Mouse (Mus musculus): ENCODE data around the gene Aldh3a1. TPM values are rescaled to one million over a fixed set of nuclear protein-coding genes. Genes with fewer than 3 reads are reported as not detected.

The Aldh3a1 gene
- polyA plus RNA-seq, 1 experiment from 2014 or later, result not detected

- Histone ChIP-seq H3K4me1 (no peaks in the 10 kb centered on the region), H3K27me3 (0 out of 2 replicates have a peak, but pooled peaks cover 3% of the 10 kb centered on the region), H3K9ac (no peak overlapping the region), H3K9me3 (replicated peaks) (no peaks in the 10 kb centered on the region), H3K4me2 (replicated peaks) (no peak overlapping the region), H3K4me3 (no peak overlapping the region), H3K36me3 (no peaks in the 10 kb centered on the region), H3K27ac (no peak overlapping the region)
- no peak for ATAC-seq (ENCODE audit: low FRiP score)
- WGBS, result 79% methylated on average over 6 of the region's 6 CpGs
These were observed 17.0 kb downstream of the Aldh3a1 start for GRCm38 (mm10) chr11:61224234-61224744.

- Histone ChIP-seq H3K4me2 (replicated peaks) (no peak overlapping the region), H3K9ac (no peak overlapping the region), H3K36me3 (no peaks in the 10 kb centered on the region), H3K27me3 (0 out of 2 replicates have a peak, but pooled peaks cover 3% of the 10 kb centered on the region), H3K4me1 (no peaks in the 10 kb centered on the region), H3K9me3 (replicated peaks) (no peaks in the 10 kb centered on the region), H3K4me3 (no peak overlapping the region), H3K27ac (no peak overlapping the region)
- 86% methylated on average over 10 of the region's 10 CpGs for WGBS
- ATAC-seq (ENCODE audit: low FRiP score), result no peak
These were observed 17.6 kb downstream of the Aldh3a1 start for GRCm38 (mm10) chr11:61224907-61225306.

- no peak overlapping the region for H3K4me3 ChIP-seq
- H3K27me3 ChIP-seq, result 0 out of 2 replicates have a peak, but pooled peaks cover 3% of the 10 kb centered on the region
- no peak for ATAC-seq (ENCODE audit: low FRiP score)
- no peak overlapping the region for H3K27ac ChIP-seq
- no peaks in the 10 kb centered on the region for H3K4me1 ChIP-seq
- H3K9me3 ChIP-seq (replicated peaks), result no peaks in the 10 kb centered on the region
- no peak overlapping the region for H3K4me2 ChIP-seq (replicated peaks)
- no peaks in the 10 kb centered on the region for H3K36me3 ChIP-seq
- no peak overlapping the region for H3K9ac ChIP-seq
- 82% methylated on average over 4 of the region's 4 CpGs for whole genome bisulfite sequencing
These were observed 18.2 kb downstream of the Aldh3a1 start for GRCm38 (mm10) chr11:61225511-61225910.

GRCm38 (mm10) chr11:61225941-61226412 is 18.6 kb downstream of the Aldh3a1 start:
- Histone ChIP-seq H3K9me3 (replicated peaks) (no peaks in the 10 kb centered on the region), H3K4me1 (no peaks in the 10 kb centered on the region), H3K36me3 (no peaks in the 10 kb centered on the region), H3K9ac (no peak overlapping the region), H3K27ac (no peak overlapping the region), H3K27me3 (0 out of 2 replicates have a peak, but pooled peaks cover 3% of the 10 kb centered on the region), H3K4me2 (replicated peaks) (no peak overlapping the region), H3K4me3 (no peak overlapping the region)
- 90% methylated on average over 6 of the region's 6 CpGs for WGBS
- no peak for ATAC-seq (ENCODE audit: low FRiP score)

- H3K27me3 ChIP-seq, result 0 out of 2 replicates have a peak, but pooled peaks cover 3% of the 10 kb centered on the region
- no peak overlapping the region for H3K27ac ChIP-seq
- 0 out of 2 replicates have a peak, but pooled peaks cover 2% of the 10 kb centered on the region for H3K4me1 ChIP-seq
- WGBS, result 89% methylated on average over 8 of the region's 8 CpGs
- no peak overlapping the region for H3K4me2 ChIP-seq (replicated peaks)
- H3K36me3 ChIP-seq, result no peaks in the 10 kb centered on the region
- H3K9me3 ChIP-seq (replicated peaks), result no peaks in the 10 kb centered on the region
- no peak overlapping the region for H3K4me3 ChIP-seq
- ATAC-seq (ENCODE audit: low FRiP score), result no peak
- no peak overlapping the region for H3K9ac ChIP-seq
These were observed 20.5 kb downstream of the Aldh3a1 start for GRCm38 (mm10) chr11:61227816-61228215.

GRCm38 (mm10) chr11:61228406-61228805 is 21.1 kb downstream of the Aldh3a1 start:
- H3K4me3 ChIP-seq, result no peak overlapping the region

GRCm38 (mm10) chr11:61231329-61231728 is 24.0 kb downstream of the Aldh3a1 start:
- H3K4me1 ChIP-seq, result 0 out of 2 replicates have a peak, but pooled peaks cover 2% of the 10 kb centered on the region
- H3K4me3 ChIP-seq, result no peak overlapping the region
- no peaks in the 10 kb centered on the region for H3K9me3 ChIP-seq (replicated peaks)
- H3K27ac ChIP-seq, result no peak overlapping the region
- no peaks in the 10 kb centered on the region for H3K36me3 ChIP-seq
- 0 out of 2 replicates have a peak, but pooled peaks cover 3% of the 10 kb centered on the region for H3K27me3 ChIP-seq
- peak overlapping the region; percentile 28; the same call in 1 of the 2 replicates for H3K4me2 ChIP-seq (replicated peaks)
- 0 out of 2 replicates have a peak overlapping the region, but pooled peaks have one; percentile 2 for H3K9ac ChIP-seq
- no peak for ATAC-seq (ENCODE audit: low FRiP score)
- 16% methylated on average over 9 of the region's 9 CpGs for WGBS

More at GRCm38 (mm10) chr11:61228406-61228805, 21.1 kb downstream of the Aldh3a1 start:
- Histone ChIP-seq H3K4me1 (0 out of 2 replicates have a peak, but pooled peaks cover 2% of the 10 kb centered on the region), H3K9ac (no peak overlapping the region), H3K4me2 (replicated peaks) (no peak overlapping the region), H3K27ac (no peak overlapping the region), H3K9me3 (replicated peaks) (no peaks in the 10 kb centered on the region), H3K36me3 (no peaks in the 10 kb centered on the region), H3K27me3 (0 out of 2 replicates have a peak, but pooled peaks cover 3% of the 10 kb centered on the region)
- no peak for ATAC-seq (ENCODE audit: low FRiP score)
- WGBS, result 74% methylated on average over 3 of the region's 3 CpGs

- Histone ChIP-seq H3K9me3 (replicated peaks) (no peaks in the 10 kb centered on the region), H3K4me1 (0 out of 2 replicates have a peak, but pooled peaks cover 2% of the 10 kb centered on the region), H3K4me3 (no peak overlapping the region), H3K4me2 (replicated peaks) (no peak overlapping the region), H3K36me3 (no peaks in the 10 kb centered on the region), H3K9ac (no peak overlapping the region), H3K27ac (no peak overlapping the region), H3K27me3 (no peaks in the 10 kb centered on the region)
- 63% methylated on average over 5 of the region's 5 CpGs for WGBS
- ATAC-seq (ENCODE audit: low FRiP score), result no peak
These were observed 26.8 kb downstream of the Aldh3a1 start for GRCm38 (mm10) chr11:61234174-61234573.

GRCm38 (mm10) chr11:61236015-61236414 is 28.7 kb downstream of the Aldh3a1 start:
- H3K4me1 ChIP-seq, result 0 out of 2 replicates have a peak, but pooled peaks cover 2% of the 10 kb centered on the region
- ATAC-seq (ENCODE audit: low FRiP score), result no peak
- H3K9ac ChIP-seq, result no peak overlapping the region
- H3K27me3 ChIP-seq, result no peaks in the 10 kb centered on the region
- no peak overlapping the region for H3K4me2 ChIP-seq (replicated peaks)
- H3K27ac ChIP-seq, result no peak overlapping the region
- H3K36me3 ChIP-seq, result no peaks in the 10 kb centered on the region
- H3K9me3 ChIP-seq (replicated peaks), result no peaks in the 10 kb centered on the region
- 88% methylated on average over 3 of the region's 3 CpGs for WGBS
- H3K4me3 ChIP-seq, result no peak overlapping the region

GRCm38 (mm10) chr11:61244406-61244805 is 37.1 kb downstream of the Aldh3a1 start:
- Histone ChIP-seq H3K4me2 (replicated peaks) (no peak overlapping the region), H3K4me1 (no peaks in the 10 kb centered on the region), H3K27ac (no peak overlapping the region), H3K27me3 (no peaks in the 10 kb centered on the region), H3K9me3 (replicated peaks) (no peaks in the 10 kb centered on the region), H3K9ac (no peak overlapping the region), H3K4me3 (no peak overlapping the region), H3K36me3 (peaks cover 26% of the 10 kb centered on the region)
- WGBS, result 87% methylated on average over 7 of the region's 7 CpGs
- no peak for ATAC-seq (ENCODE audit: low FRiP score)

- H3K4me3 ChIP-seq, result no peak overlapping the region
- H3K4me1 ChIP-seq, result no peaks in the 10 kb centered on the region
- no peak overlapping the region for H3K27ac ChIP-seq
- peaks cover 62% of the 10 kb centered on the region for H3K36me3 ChIP-seq
- H3K27me3 ChIP-seq, result no peaks in the 10 kb centered on the region
- ATAC-seq (ENCODE audit: low FRiP score), result no peak
- H3K9ac ChIP-seq, result no peak overlapping the region
- WGBS, result 85% methylated on average over 10 of the region's 10 CpGs
- H3K9me3 ChIP-seq (replicated peaks), result no peaks in the 10 kb centered on the region
- no peak overlapping the region for H3K4me2 ChIP-seq (replicated peaks)
These were observed 44.4 kb downstream of the Aldh3a1 start for GRCm38 (mm10) chr11:61251741-61252140.

GRCm38 (mm10) chr11:61252807-61253206 is 45.5 kb downstream of the Aldh3a1 start:
- Histone ChIP-seq H3K27ac (no peak overlapping the region), H3K4me1 (no peaks in the 10 kb centered on the region), H3K4me3 (no peak overlapping the region), H3K36me3 (peaks cover 72% of the 10 kb centered on the region), H3K9me3 (replicated peaks) (no peaks in the 10 kb centered on the region), H3K9ac (no peak overlapping the region), H3K4me2 (replicated peaks) (no peak overlapping the region), H3K27me3 (no peaks in the 10 kb centered on the region)
- 92% methylated on average over 12 of the region's 12 CpGs for WGBS
- ATAC-seq (ENCODE audit: low FRiP score), result no peak

GRCm38 (mm10) chr11:61259106-61259505 is 51.8 kb downstream of the Aldh3a1 start:
- peaks cover 60% of the 10 kb centered on the region for H3K36me3 ChIP-seq
- H3K27ac ChIP-seq, result no peak overlapping the region
- H3K4me1 ChIP-seq, result no peaks in the 10 kb centered on the region
- no peak for ATAC-seq (ENCODE audit: low FRiP score)
- no peak overlapping the region for H3K4me2 ChIP-seq (replicated peaks)
- no peak overlapping the region for H3K4me3 ChIP-seq
- no peak overlapping the region for H3K9ac ChIP-seq
- WGBS, result 95% methylated on average over 6 of the region's 6 CpGs
- H3K9me3 ChIP-seq (replicated peaks), result no peaks in the 10 kb centered on the region
- no peaks in the 10 kb centered on the region for H3K27me3 ChIP-seq
